Mouse (Mus musculus) layer of hippocampus, adult 9-11 months (tissue): ENCODE results near the gene Smad5.

ENCODE experiments used
- DNase-seq: peaks from one replicate; pipeline ENCODE4 v3.0.0; 2022

The Smad5 gene

GRCm38 (mm10) chr13:56702469-56703221 is at the start of gene Smad5:
Gene Smad5, plus strand, starts transcription at chr13:56703010.
- DNase-seq, result peak; percentile 87

DNA sequence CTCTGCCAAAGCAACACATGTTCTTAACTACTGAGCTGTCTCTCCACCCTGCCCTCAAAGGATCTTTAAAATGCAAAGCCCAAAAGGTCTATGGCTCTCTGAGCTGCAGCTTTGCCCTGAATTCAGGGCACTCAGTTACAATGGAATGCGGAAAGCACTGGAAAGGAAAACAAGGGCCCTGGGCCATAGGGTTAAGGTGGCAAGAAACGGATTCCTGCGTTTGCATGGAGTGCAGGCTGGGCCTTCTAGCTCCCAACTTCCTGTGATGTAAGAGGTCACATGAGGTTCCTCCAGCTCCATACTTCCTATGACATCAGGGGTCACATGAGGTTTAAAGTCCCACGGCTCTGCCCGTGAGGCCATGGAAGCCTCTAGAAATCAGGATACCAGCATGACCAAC is 48.6 kb upstream of the Smad5 start:
- DNase-seq, result no peak

GRCm38 (mm10) chr13:56657946-56658512 is 44.8 kb upstream of the Smad5 start:
- DNase-seq, result peak; percentile 36

DNA sequence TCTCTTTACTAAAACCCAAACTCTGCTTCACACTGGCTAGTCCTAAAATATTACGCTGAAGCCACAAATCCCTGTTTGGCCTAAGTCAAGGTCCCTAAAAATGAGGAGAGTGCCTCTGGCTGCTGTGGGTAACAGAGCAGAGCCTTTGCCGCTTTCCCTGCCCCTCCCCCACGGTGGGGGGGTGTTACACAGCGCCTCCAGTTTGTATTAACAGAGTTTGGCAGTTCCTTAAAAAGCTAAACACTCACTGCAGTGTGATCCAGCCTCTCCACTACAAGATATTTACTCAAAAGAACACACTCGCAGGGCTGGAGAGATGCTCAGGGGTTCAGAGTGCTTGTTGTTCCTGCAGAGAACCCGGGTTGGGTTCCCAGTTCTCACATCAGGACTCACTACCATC is 43.9 kb upstream of the Smad5 start:
- no peak for DNase-seq

DNA sequence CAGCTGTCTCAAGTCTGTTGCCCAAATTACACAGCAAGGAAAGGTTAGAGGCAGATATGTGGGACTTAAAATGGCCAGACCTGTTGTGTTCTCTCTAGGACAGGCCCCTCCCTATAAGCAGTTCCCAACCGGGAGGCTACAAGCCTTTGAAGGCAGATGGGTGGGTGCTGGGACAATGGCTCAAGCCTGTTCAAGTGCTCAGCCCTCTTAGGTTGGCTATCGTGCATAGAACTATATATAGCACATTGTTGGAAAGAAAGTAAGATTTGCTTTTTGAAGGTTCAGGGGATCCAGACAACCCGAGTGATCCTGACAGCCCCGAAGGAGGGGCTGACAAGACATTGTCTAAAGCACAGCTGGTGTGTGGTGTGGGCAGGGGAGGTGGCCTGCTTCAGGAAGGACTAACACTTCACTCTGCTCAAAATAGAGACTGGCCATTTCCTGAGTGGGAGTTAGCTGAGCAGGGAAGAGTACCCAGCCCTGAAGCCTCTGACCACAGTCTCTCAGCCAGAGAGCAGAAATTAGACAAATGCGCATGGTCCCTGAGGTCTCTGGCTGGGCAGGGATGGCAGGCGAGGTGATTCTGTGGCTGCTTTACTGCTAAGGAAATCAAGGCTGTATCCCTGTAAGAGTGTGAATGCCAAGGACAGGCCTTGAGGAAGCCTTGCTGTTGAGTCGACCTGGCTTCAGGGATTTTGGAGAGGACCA is 40.7 kb upstream of the Smad5 start:
- peak; percentile 55 for DNase-seq

DNA sequence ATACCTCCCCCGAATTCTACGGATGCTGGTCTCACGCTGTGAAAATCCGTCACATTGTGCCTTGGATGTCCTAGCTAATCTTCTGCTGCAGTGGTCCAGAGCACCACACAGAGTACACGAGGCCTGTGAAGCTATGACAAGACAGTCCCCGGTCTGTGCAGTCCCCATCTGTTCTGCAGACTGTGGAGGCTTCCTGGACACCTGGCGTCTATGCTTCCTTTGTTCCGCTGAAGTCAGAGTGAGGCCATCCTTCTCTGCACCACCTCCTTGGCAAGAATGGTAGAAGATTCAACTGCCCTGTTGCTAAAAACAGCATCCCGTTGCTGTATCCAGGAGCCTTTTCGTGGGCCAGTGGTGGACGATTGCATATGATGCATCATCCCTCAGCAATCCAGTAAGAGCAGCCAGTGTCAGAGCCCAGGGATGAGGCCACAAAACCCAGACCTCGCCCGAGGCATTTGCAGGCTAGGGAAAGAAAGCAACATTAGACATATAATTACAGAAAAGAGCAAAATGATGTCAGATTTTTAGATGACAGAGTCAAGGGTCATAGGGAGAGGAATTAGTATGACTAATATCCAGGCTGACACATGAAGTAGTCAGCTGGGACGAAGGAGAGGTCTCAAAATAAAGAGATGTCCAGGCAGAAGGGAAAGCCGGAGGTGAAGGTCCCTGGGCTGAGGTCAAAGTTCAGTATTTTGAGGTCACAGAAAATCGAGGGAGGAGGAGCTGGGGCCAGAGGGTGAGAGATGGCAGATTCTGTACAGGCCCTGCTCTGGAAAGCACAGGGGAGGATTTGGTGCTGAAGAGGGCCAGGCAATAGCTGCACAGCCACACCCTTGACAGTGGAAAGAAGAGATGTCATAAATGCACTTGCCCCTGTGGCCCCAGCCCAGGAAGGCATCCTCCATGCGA is 38.3 kb upstream of the Smad5 start:
- DNase-seq, result no peak

- DNase-seq, result no peak
Observed at GRCm38 (mm10) chr13:56671206-56671605, 31.6 kb upstream of the Smad5 start.

DNA sequence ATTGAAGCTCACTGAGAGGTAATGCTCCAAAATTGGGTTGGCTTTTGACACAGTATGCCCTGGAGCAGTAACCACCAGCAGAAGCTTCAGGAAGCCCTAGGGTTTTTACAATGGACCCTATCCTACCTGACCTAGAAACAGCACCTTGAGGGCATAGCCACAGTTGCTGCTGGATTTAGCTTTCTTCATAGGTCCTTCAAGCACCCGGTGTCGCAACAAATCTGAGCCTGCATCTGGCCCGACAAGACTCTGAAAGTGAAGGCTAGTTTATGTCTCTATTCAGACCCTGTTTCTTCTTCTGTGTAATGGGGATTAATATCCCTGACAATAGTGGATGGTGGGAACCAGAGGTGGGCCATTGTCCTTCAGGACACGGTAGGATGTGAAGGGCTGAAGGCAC is 25.1 kb upstream of the Smad5 start:
- no peak for DNase-seq

- DNase-seq, result no peak
Observed at GRCm38 (mm10) chr13:56678188-56678787, 24.5 kb upstream of the Smad5 start.

GRCm38 (mm10) chr13:56678826-56679504 is 23.8 kb upstream of the Smad5 start:
- no peak for DNase-seq

GRCm38 (mm10) chr13:56681924-56682323 is 20.9 kb upstream of the Smad5 start:
- DNase-seq, result no peak

- peak; percentile 69 for DNase-seq
Observed at GRCm38 (mm10) chr13:56682326-56682725, 20.5 kb upstream of the Smad5 start.

- no peak for DNase-seq
Observed at GRCm38 (mm10) chr13:56683306-56683705, 19.5 kb upstream of the Smad5 start.

DNA sequence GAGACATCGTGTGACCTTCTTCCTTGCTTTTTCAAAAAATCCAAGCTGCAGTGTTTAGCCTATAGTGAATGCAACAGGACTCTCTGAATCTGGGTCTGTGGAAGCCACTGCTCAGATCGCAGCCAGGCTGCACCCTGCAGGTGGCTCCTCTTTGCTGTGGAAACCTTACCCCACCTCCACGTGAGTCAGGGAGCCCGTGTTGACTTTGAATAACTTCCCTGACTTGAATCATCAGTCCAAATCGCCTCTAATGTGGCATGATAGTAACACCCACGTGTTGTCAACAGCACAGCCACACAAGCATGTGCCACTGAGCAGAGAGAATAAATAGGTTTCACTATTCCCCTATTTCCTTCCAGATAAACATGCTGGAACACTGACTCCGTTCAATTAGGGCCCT is 10.8 kb upstream of the Smad5 start:
- no peak for DNase-seq

- DNase-seq, result no peak
Observed at GRCm38 (mm10) chr13:56692644-56693043, 10.2 kb upstream of the Smad5 start.

DNA sequence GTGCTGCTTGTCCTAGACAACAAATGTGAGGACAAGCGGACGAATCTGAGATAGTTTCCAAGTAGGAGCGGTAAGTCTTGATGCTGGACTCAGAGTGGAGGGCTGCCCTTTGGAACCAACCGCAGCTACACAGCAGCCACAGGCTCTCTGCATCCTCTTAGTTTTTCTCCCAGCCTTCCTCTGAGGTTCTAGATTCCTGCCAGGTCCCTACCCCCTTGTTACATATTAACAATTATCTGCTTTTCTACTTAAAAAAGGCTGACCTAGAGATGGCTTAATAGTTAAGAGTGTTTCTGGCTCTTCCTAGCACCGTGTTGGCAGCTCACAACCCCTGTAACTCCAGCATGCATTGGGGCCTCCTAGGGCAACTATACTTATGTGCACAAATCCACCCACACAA is 7.1 kb upstream of the Smad5 start:
- DNase-seq, result no peak

DNA sequence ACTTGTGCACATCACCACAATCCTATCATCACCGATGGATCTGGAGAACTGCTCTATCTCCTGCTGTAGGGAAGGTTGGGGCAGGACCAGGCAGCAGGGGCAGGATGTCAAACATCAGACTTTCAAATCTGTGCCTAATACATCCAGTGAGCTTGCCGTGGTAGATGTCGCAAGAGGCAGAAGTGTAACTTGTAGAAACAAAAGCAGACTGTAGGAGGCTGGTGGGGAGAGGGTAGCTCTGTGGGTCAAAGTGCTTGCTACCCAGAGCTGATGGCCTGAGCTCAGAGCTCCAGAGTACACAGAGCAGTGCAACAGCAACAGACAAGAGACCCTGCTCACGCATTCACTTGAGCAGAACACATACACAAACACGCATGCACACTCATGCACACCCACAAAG is 6.1 kb upstream of the Smad5 start:
- DNase-seq, result no peak

DNA sequence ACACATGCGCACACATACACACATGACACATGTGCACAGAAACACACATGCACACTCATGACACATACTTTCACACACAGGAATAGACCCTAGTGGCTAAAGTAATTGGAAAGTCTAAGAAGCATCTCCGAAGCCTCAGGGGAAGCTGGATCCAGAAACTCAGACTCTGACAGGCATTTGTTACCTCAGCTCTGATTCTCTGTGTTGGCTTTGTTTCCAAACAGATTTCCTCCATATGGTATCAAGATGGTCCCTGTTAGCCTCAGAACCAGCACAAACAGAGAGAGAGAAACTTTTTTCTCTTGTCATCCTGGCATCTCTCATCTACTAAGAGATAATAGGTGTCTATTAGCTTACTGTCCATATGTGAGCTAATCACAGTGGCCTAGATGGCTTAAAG is 5.6 kb upstream of the Smad5 start:
- no peak for DNase-seq

- DNase-seq, result peak; percentile 88
Observed at GRCm38 (mm10) chr13:56698391-56698790, 4.4 kb upstream of the Smad5 start.

DNA sequence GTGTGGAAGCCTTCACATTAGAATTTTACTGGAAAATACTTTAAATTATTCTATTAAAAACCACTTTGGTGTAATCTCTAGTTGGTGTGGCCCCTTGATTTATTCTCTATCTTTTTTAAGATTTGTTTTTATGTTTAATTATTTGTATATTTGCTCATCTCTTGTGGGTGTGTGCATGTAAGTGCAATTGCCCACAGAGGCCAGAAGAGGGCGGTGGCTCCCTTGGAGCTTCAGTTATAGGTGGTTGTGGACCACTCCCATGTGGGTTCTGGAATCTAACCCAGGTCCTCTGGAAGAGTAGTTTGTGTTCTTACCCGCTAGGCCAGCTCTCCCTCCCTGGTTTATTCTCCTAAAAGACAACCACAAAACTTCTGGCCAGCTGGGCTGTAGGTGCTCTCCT is 3.4 kb upstream of the Smad5 start:
- DNase-seq, result no peak

DNA sequence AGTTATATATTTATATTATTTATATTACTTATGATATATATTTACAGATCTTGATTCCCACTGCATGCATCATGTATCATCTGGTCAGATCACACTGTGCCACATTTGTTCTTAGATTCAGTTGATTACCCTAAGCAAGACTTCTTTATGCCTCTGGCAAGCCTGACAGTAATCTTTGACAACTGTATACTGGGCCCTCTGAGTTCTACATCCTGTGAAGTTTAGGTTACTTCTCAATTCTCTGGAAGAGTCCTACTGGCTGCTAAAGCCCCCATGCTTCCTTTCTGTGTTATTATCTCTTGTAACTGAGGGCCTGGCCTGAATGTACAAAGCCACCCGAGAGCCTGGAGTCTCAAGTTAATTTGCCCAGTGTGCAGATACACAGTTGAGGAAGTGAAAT is 1.8 kb upstream of the Smad5 start:
- DNase-seq, result no peak

DNA sequence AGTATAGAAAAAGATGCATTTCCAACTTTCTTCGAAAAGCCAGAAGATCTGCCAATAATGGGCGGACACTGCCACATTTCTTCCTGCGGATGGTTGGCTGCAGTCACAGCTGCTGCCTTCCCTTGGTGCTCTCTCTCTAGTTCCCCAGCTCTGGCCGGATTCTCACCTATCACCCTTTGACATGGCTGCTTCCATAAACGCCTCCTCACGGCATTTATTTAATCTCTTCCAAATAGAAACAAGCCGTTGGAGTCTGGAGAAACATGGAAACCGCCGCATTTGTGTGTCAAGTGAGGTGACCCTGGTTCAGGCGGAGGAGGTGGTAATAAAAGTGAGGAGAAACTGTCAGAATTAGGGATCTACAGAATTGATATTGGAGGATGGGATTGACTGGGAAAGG is 886 bp upstream of the Smad5 start:
- no peak for DNase-seq
